Mouse (Mus musculus) urinary bladder, postnatal 4 days (tissue): ENCODE data around the gene Hmga2.

ENCODE experiments used
- DNase-seq, 2 experiments: peaks; one replicate each; pipeline ENCODE4 v3.0.0; 2021 to 2022; ENCODE audit warnings: low spot score in 2 of 2

Hmga2 gene

GRCm38 (mm10) chr10:120475601-120476515 lies at the start of gene Hmga2:
Gene Hmga2 (minus strand): TSS chr10:120476469.
- peak in 1 of 2 experiments; percentile 62 for DNase-seq

DNA sequence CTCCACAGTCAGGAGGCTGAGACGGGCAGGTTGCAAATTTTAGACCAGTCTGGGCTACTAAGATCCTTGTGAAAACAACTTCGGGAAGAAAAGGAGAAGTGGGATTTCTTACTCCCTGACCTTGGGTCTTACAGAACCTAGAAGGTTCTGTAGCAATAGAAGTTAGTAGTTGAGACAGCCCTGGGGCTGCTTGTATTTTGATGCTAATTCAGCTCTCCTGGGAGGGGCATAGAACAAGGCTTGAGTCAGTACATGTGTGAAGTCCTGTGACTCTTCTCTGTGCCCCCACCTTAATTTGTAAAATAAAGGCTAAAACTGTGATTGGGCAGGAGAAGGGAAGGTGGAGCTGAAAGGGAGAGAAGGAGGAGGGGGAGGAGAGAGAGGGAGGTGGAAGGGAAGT lies 46.7 kb upstream of the Hmga2 start:
- no peak for DNase-seq

DNA sequence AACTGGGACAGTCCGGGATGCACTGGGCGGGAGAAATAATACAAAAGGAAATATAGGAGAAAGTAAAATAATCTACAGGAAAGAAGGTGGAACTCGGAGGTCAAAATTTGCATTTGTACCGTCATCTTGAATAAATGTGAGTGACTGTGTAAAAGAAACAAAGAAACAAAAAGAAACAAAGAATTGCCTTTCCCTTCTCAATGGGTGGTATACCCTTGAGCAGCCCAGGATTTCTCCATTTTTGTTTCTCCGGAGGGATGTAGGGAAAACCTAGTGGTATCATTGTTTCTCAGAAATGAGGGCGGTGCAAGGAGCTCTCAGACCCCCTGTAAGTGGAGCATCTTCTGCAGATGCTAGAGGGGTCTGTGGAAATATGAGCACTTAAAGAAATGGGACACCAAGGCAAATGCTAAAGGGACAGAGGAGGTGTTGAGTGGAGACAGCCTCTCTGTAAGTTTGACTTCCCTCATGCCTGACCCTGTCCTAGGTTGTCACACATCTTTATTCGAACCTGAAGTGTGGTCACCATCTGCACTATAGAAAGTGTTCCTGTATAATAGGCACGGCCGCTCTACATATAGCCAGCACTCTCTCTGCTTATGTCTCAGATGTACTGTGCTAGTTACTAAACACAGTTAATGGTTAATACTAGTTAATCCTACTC lies 45.8 kb upstream of the Hmga2 start:
- DNase-seq: no peak

- no peak for DNase-seq
These were observed 40.0 kb upstream of the Hmga2 start for GRCm38 (mm10) chr10:120516311-120516710.

GRCm38 (mm10) chr10:120513721-120514120 lies 37.5 kb upstream of the Hmga2 start:
- no peak for DNase-seq

DNA sequence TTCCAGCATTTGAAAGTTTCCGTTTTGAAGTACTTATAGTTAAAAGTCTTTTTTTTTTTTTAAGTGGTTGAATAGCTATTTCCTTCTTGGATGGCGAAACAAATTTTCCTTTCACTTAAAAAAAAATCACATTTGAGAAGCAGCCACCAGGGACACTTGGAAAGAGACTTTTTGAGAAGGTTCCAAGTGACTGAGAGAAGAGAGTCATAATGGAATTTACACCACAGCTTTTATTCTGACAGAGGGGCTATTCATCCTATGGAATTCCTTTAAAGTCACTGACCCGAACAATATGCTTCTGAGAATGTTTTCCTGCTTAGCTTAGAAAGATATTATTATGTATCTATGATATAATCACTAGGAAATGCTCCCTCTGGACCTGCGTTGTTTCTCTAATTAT lies 36.7 kb upstream of the Hmga2 start:
- no peak for DNase-seq

DNA sequence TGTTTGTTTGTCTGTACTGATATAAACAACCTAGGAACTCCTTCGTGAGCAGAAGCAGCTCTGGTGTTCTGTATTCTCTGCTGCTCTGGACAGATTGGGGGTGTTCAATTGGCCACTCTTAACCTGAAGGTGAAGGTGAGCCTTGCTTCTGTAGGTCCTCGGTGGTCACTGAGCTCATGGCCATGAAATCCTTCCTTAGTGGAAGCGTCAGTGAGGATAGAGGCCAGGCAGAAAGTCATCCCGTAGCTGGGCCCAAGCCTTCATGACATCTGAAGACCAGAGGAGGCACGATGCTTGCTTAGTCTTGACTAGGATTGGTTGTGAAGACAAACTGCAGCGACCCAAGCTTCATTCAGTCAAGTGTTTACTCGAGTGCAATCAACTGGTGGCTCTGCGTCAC lies 35.9 kb upstream of the Hmga2 start:
- DNase-seq: no peak

GRCm38 (mm10) chr10:120503959-120504358 lies 27.7 kb upstream of the Hmga2 start:
- no peak for DNase-seq

DNA sequence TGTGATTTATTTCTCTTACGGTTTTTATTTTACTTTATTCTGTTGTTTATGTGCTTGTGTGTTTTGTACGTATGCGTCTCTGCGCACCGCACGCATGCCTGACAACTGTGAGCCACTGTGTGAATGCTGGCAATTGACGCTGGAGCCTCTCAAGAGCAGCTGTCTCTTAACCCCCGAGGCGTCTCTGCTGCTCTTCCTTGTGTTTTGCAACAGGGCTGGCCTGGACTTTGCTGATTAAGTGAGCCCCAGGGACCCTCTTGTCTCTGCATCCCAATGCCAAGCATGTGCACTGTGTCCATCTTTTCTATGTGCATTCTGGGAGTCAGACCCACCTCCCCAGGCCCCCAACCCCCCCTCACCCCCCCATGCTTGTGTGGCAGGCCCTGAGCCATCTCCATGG lies 24.5 kb upstream of the Hmga2 start:
- DNase-seq: no peak

DNA sequence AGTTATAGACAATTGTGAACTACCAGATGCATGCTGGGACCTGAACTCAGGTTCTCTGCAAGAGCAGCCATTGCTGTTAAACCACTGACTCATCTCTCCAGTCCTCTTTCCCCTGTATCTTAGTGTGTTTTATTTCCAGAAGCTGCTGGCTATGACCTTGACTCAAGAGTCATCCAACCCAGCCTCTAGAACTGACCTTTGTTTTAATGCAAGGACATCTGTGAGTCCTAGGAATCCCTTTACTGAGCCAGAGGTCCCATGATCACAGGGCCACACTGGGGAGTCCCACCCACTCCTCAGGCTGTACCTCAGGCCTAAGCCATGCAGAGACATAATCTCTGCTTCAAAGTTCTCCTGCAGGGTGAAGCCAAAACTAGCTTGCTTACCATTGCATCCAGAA lies 21.8 kb upstream of the Hmga2 start:
- no peak for DNase-seq

DNA sequence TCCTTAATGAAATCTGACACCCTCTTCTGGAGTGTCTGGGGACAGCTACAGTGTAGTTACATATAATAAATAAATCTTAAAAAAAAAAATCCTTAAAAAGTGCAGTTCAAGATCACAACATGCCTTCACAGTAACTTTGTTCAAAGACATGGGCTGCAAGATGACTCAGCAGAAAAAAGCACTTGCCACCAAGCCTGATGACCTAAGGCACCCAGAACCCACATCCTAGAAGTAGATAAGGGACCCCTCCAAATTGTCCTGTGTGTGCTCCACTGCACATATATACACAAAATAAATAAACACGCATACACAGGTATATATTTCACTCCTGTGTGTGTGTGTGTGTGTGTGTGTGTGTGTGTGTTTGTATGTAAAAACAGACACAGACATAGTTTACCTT lies 18.4 kb upstream of the Hmga2 start:
- DNase-seq: no peak

GRCm38 (mm10) chr10:120491477-120491876 lies 15.2 kb upstream of the Hmga2 start:
- DNase-seq: no peak

GRCm38 (mm10) chr10:120489611-120490010 lies 13.3 kb upstream of the Hmga2 start:
- DNase-seq: no peak

GRCm38 (mm10) chr10:120488526-120488925 lies 12.3 kb upstream of the Hmga2 start:
- DNase-seq: no peak

- no peak for DNase-seq
These were observed 11.6 kb upstream of the Hmga2 start for GRCm38 (mm10) chr10:120487881-120488280.

- DNase-seq: no peak
These were observed 9.2 kb upstream of the Hmga2 start for GRCm38 (mm10) chr10:120485461-120485860.

GRCm38 (mm10) chr10:120484144-120484543 lies 7.9 kb upstream of the Hmga2 start:
- no peak for DNase-seq

DNA sequence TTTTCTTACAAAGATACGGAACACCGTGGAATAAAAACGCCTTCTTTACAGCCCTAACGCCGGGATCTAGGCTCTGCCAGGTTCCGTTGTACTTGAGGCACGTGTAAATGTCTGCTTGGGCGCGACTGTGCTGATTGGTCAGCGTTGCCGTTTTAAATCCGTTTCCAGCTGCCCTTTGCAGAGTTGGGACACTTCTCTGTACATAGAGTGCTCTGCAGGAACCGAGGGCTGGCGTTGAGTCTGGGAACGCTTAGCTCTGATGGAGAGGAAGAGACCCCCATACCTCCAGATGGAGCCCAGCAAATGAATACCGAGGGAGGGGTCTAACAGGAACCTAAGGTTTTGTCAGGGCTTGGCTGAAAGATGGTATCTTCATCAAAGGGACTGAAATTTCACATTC lies 1.9 kb upstream of the Hmga2 start:
- DNase-seq: no peak

DNA sequence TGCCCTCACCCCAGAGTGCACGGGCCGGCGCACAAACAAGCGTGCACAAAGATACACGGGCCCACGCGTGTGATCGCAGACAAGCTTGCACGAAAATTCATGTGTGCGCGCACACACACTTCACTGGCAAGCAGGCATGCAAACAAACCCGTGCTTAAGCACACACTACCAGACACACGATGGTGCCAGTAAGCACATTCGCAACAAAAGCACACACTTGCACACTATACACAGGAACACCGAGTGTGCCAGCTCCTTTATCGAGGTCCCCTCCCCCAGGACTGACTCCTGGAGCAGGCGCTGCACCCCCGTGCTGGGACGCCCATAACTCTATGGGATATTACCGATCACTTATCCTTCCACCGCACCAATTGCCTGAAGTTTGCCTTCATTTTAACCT lies 1.2 kb upstream of the Hmga2 start:
- DNase-seq: no peak

DNA sequence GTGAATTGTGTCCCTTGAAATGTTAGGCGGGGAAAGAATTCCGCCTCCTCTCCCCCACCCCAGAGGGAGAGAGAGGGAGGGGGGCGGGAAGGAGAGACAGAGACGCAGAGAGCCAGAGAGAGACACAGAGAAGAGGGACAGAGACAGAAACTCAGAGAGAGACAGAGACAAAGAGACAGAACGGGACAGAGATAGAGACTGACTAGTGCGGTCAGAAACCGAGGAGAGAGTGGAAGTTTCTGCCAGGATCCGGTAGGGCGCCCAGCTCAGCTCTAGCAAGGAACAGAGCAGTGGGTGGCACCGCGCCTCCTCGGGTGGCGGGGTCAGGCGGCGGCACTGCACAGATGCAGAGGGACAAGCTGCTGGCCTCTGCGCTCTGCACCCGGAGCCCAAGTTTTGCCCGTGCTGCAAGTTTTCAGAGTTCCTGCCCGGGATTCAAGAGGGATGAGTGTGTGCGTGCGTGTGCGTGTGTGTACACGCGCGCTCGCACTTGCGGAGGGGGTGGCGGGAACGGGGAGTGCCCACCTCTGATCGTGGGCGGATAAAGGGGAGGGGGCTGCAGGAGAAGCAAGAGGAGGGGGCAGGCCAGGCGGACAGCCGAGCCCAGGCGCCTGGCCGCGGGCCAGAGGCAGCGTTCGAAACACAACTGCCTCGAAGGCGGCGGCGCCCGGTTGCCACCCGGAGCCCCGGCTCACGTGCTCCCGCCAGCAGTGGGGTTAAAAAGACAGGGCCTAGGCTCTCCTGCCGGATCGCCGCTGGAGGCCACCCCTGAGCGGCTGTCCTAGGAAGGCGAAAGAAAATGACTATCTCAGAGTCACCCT lies 457 bp upstream of the Hmga2 start:
- DNase-seq: no peak

DNA sequence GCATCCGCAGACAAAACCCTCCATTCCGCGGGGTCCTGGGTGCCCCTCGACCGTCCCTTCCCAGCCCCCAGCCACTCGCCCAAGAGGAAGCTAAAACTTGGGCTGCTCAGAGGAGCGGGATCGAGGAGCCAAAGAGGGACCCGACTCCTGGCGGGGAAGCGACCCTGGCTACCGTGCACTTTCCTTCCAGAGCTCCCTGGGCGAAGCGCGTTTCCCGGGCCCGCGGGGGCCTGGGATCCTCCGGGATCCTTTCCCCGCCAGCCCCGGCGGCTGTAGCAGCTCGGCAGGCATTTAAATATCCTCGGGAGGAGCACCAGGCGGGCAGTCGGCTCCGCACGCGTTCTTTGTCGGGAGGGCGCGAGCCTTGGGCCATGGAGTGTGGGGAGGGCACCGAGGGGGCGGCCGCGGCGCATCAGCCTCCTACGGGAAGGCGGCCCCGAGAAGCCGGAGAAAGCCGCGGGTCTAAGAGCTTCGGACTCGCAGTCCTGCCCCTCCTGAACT lies 1.2 kb downstream of the Hmga2 start:
- DNase-seq: no peak

GRCm38 (mm10) chr10:120474301-120474700 lies 2.0 kb downstream of the Hmga2 start:
- DNase-seq: no peak
